30 mouse cellular contexts compared by ENCODE assay signal in genomic region chr16:30307306-30307705, GRCm38 (mm10). TPM values are rescaled to one million over a fixed set of nuclear protein-coding genes. Genes with fewer than 3 reads are reported as not detected.
DNase-seq lines count a peak whose midpoint lies in the region; ATAC-seq and TF ChIP-seq lines count a peak whose summit lies in the region.
"Had no signal": no experiment of that assay in that cellular context is flagged by ENCODE, and none has a peak within 500 bp of the region (broad histone marks: within the 10 kb centered on the region; RNA-seq: fewer than 3 reads in every experiment).

No protein-coding gene starts in this region.

- no peaks in the 10 kb centered on the region for H3K79me2 ChIP-seq in myocyte (ENCODE audit: control insufficient read depth, insufficient read depth)

- peaks cover 30% of the 10 kb centered on the region for H3K27me3 ChIP-seq in liver, embryonic 11.5 days (replicated peaks; ENCODE audit: control insufficient read depth, insufficient read depth, low read length)
- no peaks in the 10 kb centered on the region for H3K27me3 ChIP-seq in myocyte (ENCODE audit: control insufficient read depth, insufficient read depth, insufficient read length)

- ATAC-seq in liver, embryonic 11.5 days (replicated peaks; ENCODE audit: low FRiP score), result no peak
- ATAC-seq: activated CD4-positive, CD25-positive, alpha-beta regulatory T cell, adult 4 months; forebrain, embryonic 15.5 days; hindbrain, embryonic 16.5 days; intestine, embryonic 15.5 days had no signal

- H3K4me1 ChIP-seq in liver, embryonic 11.5 days (replicated peaks; ENCODE audit: control insufficient read depth, insufficient read depth, low read length), result peaks cover 31% of the 10 kb centered on the region

- WGBS in liver, embryonic 11.5 days, result 46% methylated on average over 12 of the region's 12 CpGs

- intact Hi-C loops in heart, postnatal 10 days (cut with DNase I), result no loop called here

- no peak overlapping the region for H3K4me3 ChIP-seq in liver, embryonic 11.5 days (ENCODE audit: low read depth, low read length)
- no peak overlapping the region for H3K4me3 ChIP-seq in myocyte
- H3K4me3 ChIP-seq: erythroblast, embryonic 14.5 days; forebrain, embryonic 12.5 days; heart, adult 2 months; heart, embryonic 12.5 days had no signal

- no peak overlapping the region for H3ac ChIP-seq in myocyte (ENCODE audit: control insufficient read depth, insufficient read length)

- no peak overlapping the region for H3K9ac ChIP-seq in liver, embryonic 11.5 days (ENCODE audit: low read depth, low read length)
- H3K9ac ChIP-seq: embryonic facial prominence, embryonic 13.5 days; forebrain, embryonic 12.5 days; forebrain, embryonic 15.5 days; heart, embryonic 12.5 days; hindbrain, embryonic 12.5 days; intestine, embryonic 15.5 days had no signal

- no peak overlapping the region; the same call in 1 of the 2 replicates for H3K4me2 ChIP-seq in liver, embryonic 11.5 days
- H3K4me2 ChIP-seq in myocyte (ENCODE audit: low read depth), result no peak overlapping the region

- no peaks in the 10 kb centered on the region for H3K9me3 ChIP-seq in liver, embryonic 11.5 days (ENCODE audit: control insufficient read depth, low read length)
- H3K9me3 ChIP-seq: embryonic facial prominence, embryonic 10.5 days; embryonic facial prominence, embryonic 13.5 days; forebrain, embryonic 12.5 days; forebrain, embryonic 15.5 days; heart, embryonic 12.5 days; heart, embryonic 15.5 days; hindbrain, embryonic 12.5 days; intestine, embryonic 15.5 days had no signal

- H3K36me3 ChIP-seq in liver, embryonic 11.5 days (ENCODE audit: control insufficient read depth, insufficient read depth, low read length), result no peaks in the 10 kb centered on the region
- H3K36me3 ChIP-seq in myocyte (ENCODE audit: control insufficient read depth, insufficient read depth), result peaks cover 18% of the 10 kb centered on the region
- H3K36me3 ChIP-seq: embryonic facial prominence, embryonic 10.5 days; embryonic facial prominence, embryonic 13.5 days; forebrain, embryonic 12.5 days; forebrain, embryonic 15.5 days; heart, embryonic 12.5 days; heart, embryonic 15.5 days; hindbrain, embryonic 12.5 days; intestine, embryonic 15.5 days had no signal

- no peak for TF ChIP-seq POLR2A in myocyte (IDR thresholded peaks at IDR 0.05; ENCODE audit: insufficient read length, low read depth)

- DNase-seq in cerebellum, adult 11-12 months, result peak; percentile 14
- DNase-seq in cerebellum, postnatal 36 days, result no peak
- DNase-seq in heart, adult 11 months, result peak; percentile 68
- DNase-seq in heart, postnatal 10 days, result no peak
- DNase-seq in liver, embryonic 11.5 days (ENCODE audit: low spot score), result peak; percentile 31
- DNase-seq in liver, result no peak
- DNase-seq: adrenal gland, adult 8-10 months; adrenal gland, postnatal 25 days; cerebellum, adult 18-20 months; cerebellum, postnatal 10 days; gastrocnemius, postnatal 25 days; heart, adult 2 months; heart, postnatal 14 days; heart, postnatal 4 days had no signal

- no peak overlapping the region for H3K27ac ChIP-seq in liver, embryonic 11.5 days (ENCODE audit: low read depth, low read length)
- H3K27ac ChIP-seq: embryonic facial prominence, embryonic 10.5 days; embryonic facial prominence, embryonic 13.5 days; forebrain, embryonic 12.5 days; forebrain, embryonic 15.5 days; heart, adult 2 months; heart, embryonic 15.5 days; hindbrain, embryonic 12.5 days; intestine, embryonic 15.5 days had no signal

TF ChIP-seq in myocyte, 11 proteins besides CTCF, POLR2A, EP300 and RAD21:
- TF ChIP-seq MYOG (IDR thresholded peaks at IDR 0.05; ENCODE audit: control insufficient read depth in 1 of 3, insufficient read depth in 1 of 3, insufficient read length in 2 of 3, low read depth in 2 of 3) (no peak), E2F4 (IDR thresholded peaks at IDR 0.05; ENCODE audit: insufficient read depth) (no peak), USF1 (IDR thresholded peaks at IDR 0.05; ENCODE audit: low read depth) (no peak), POLR2AphosphoS2 (IDR thresholded peaks at IDR 0.05; ENCODE audit: insufficient read length, low read depth) (peak; percentile 21), MAX (IDR thresholded peaks at IDR 0.05; ENCODE audit: low read depth) (no peak)

RNA-seq across cellular contexts. Expression of gene Gp5, which starts 3.3 kb away (rescaled TPM):
- under 1 TPM; 0.42 to 0.67 TPM for total RNA-seq in heart, postnatal 10 days (2021)
- 31.1 and 37.5 TPM in 2 replicates for polyA plus RNA-seq in liver, embryonic 11.5 days (2014; fragmentation: Nextera tagmentation; extraction: Ambion mirVana)
- 0.50 TPM for polyA plus RNA-seq in myocyte (2012; fragmentation: generic; extraction: Trizol)
- total RNA-seq: gastrocnemius, adult 8-10 months had no signal
- polyA plus RNA-seq: activated CD4-positive, CD25-positive, alpha-beta regulatory T cell, adult 4 months had no signal

RNA-seq across cellular contexts. Expression of gene Lrrc15, which starts 24.2 kb away (rescaled TPM):
- under 1 TPM; 0.60 to 0.65 TPM for total RNA-seq in heart, postnatal 10 days (2021)
- polyA plus RNA-seq in liver, embryonic 11.5 days (2014; fragmentation: Nextera tagmentation; extraction: Ambion mirVana), result 0.08 and 0.14 TPM in 2 replicates
- polyA plus RNA-seq in myocyte (2012; fragmentation: generic; extraction: Trizol), result 0.04 TPM
- total RNA-seq: adrenal gland, postnatal 25 days had no signal
- polyA plus RNA-seq: activated CD4-positive, CD25-positive, alpha-beta regulatory T cell, adult 4 months; erythroblast, embryonic 14.5 days had no signal

RNA-seq across cellular contexts. Expression of gene Cpn2, which starts 40.0 kb away (rescaled TPM):
- total RNA-seq in heart, postnatal 10 days (2021), result under 1 TPM; 0.30 to 0.67 TPM
- 1.3 and 1.5 TPM in 2 replicates for polyA plus RNA-seq in liver, embryonic 11.5 days (2014; fragmentation: Nextera tagmentation; extraction: Ambion mirVana)
- polyA plus RNA-seq in myocyte (2012; fragmentation: generic; extraction: Trizol), result not detected
- total RNA-seq: ES-E14; gastrocnemius, postnatal 25 days; heart, postnatal 4 days had no signal
- polyA plus RNA-seq: activated CD4-positive, CD25-positive, alpha-beta regulatory T cell, adult 4 months; brain, embryonic 14.5 days; embryonic facial prominence, embryonic 10.5 days; embryonic facial prominence, embryonic 13.5 days; forebrain, embryonic 12.5 days; forebrain, embryonic 15.5 days; gonadal fat pad, adult 2 months; heart, embryonic 12.5 days; heart, embryonic 15.5 days; hindbrain, embryonic 12.5 days; hindbrain, embryonic 16.5 days had no signal

Comparison
In these comparisons a context has a peak if more than half of its experiments do, and no peak if none do; other contexts are left out.
1. DNase-seq: peak in cerebellum, adult 11-12 months (single experiment), heart, adult 11 months (single experiment) and liver, embryonic 11.5 days (single experiment); none in cerebellum, postnatal 36 days (0 of 2), heart, postnatal 10 days (0 of 2) and liver (single experiment).
2. RNA of gene Gp5, which starts 3.3 kb away (polyA plus RNA-seq): 31.1 to 37.5 TPM in liver, embryonic 11.5 days; 0.50 TPM in myocyte (single experiment); every median in the first group is over 10 times any median in the second.